Mouse (Mus musculus): ENCODE measurements around the gene Pitpnc1. TPM values are rescaled to one million over a fixed set of nuclear protein-coding genes. Genes with fewer than 3 reads are reported as not detected.

Pitpnc1 gene
- total RNA-seq, 2 experiments from 2014 or later, result 74.8 to 76.3 TPM

Other genes starting within 250 kb of the Pitpnc1 start
- gene Psmd12, start 8.8 kb upstream of the Pitpnc1 start, total RNA-seq (2021), result 10 to 100 TPM; 93.3 to 94.7 TPM
- 10 to 100 TPM; 23.8 to 26.8 TPM for gene Helz, start 77.2 kb upstream of the Pitpnc1 start, total RNA-seq (2021)
- not detected for gene Cacng1, start 245.8 kb upstream of the Pitpnc1 start, total RNA-seq (2021)